Mouse (Mus musculus) kidney, adult 2 months (tissue): ENCODE measurements at regions not wholly inside any gene's neighbourhood (a gene's known extent, or its start where the extent isn't known, plus 50 kb on each side); places are given as distances from the start of the nearest gene placed in this dataset.

Experiments used
- CTCF ChIP-seq: fragments of 200-500 bp; conservative IDR thresholded peaks from 2 replicates; pipeline ENCODE4 v1.5.1; 2011; ENCODE audit warnings: low read depth, mild to moderate bottlenecking, control low read depth, low read length, moderate library complexity, mixed read lengths; ENCODE audit not compliant: insufficient read depth, insufficient read length
- POLR2A ChIP-seq: fragments of 200-500 bp; IDR thresholded peaks from one replicate; pipeline ENCODE4 v1.6.1; 2011; ENCODE audit warnings: low read depth, low read length, control low read depth

GRCm38 (mm10) chr13:38855742-38856141, 104.9 kb downstream of the Slc35b3 start:
- TF ChIP-seq CTCF: no peak
- no peak for TF ChIP-seq POLR2A
